Comparison of ENCODE assay signal across 10 mouse cellular contexts in the genomic region with DNA sequence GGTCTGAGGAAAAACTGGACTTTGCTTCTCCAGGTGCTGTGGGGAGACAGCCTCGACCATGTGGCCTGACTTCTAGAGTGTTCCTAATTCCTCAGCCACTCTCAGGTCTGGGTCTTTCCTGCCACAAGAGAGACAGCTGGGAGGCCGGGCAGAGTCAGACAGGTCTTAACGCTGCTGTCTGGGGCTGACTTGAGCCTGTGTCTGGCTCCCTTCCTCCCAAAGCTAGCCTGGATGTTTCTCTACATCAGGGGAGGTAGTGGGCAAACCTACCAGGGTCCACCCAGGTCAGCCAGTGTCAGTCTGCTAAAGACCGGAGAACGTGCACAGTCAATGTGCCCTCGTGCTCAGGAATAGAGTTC. TPM values are rescaled to one million over a fixed set of nuclear protein-coding genes. Genes with fewer than 3 reads are reported as not detected.
DNase-seq lines count a peak whose midpoint lies in the region; ATAC-seq and TF ChIP-seq lines count a peak whose summit lies in the region.
"Had no signal": no experiment of that assay in that cellular context is flagged by ENCODE, and none has a peak within 500 bp of the region (broad histone marks: within the 10 kb centered on the region; RNA-seq: fewer than 3 reads in every experiment).

No protein-coding gene starts in this region.

- ATAC-seq in forebrain, embryonic 16.5 days = no peak
- no peak for ATAC-seq in kidney, embryonic 14.5 days (ENCODE audit: low FRiP score, low TSS enrichment)

- no peaks in the 10 kb centered on the region for H3K27me3 ChIP-seq in forebrain, embryonic 10.5 days (ENCODE audit: poor library complexity, severe bottlenecking)
- H3K27me3 ChIP-seq in forebrain, embryonic 16.5 days (replicated peaks; ENCODE audit: control insufficient read depth, insufficient read depth, low read length) = no peaks in the 10 kb centered on the region
- H3K27me3 ChIP-seq in kidney, embryonic 14.5 days (ENCODE audit: control insufficient read depth, insufficient read depth, low read length) = no peaks in the 10 kb centered on the region
- no peaks in the 10 kb centered on the region for H3K27me3 ChIP-seq in myocyte (ENCODE audit: control insufficient read depth, insufficient read depth, insufficient read length)

- H3K79me2 ChIP-seq in myocyte (ENCODE audit: control insufficient read depth, insufficient read depth) = peaks cover 23% of the 10 kb centered on the region

- intact Hi-C loops in left cerebral cortex, postnatal 10 days (cut with DNase I) = no loop called here

- WGBS in forebrain, embryonic 10.5 days = 46% methylated on average over 6 of the region's 6 CpGs
- WGBS in forebrain, embryonic 16.5 days = 61% methylated on average over 6 of the region's 6 CpGs
- 58% methylated on average over 6 of the region's 6 CpGs for WGBS in kidney, embryonic 14.5 days

- TF ChIP-seq POLR2A in myocyte (IDR thresholded peaks at IDR 0.05; ENCODE audit: insufficient read length, low read depth) = no peak

- no peaks in the 10 kb centered on the region for H3K9me3 ChIP-seq in forebrain, embryonic 10.5 days
- H3K9me3 ChIP-seq in forebrain, embryonic 16.5 days (ENCODE audit: control insufficient read depth, low read length) = no peaks in the 10 kb centered on the region
- no peaks in the 10 kb centered on the region for H3K9me3 ChIP-seq in kidney, embryonic 14.5 days (ENCODE audit: control insufficient read depth, low read length)

- peaks cover 66% of the 10 kb centered on the region for H3K36me3 ChIP-seq in forebrain, embryonic 10.5 days (replicated peaks)
- H3K36me3 ChIP-seq in forebrain, embryonic 16.5 days (ENCODE audit: control insufficient read depth, insufficient read depth) = no peaks in the 10 kb centered on the region
- no peaks in the 10 kb centered on the region; the same call in 1 of the 2 replicates for H3K36me3 ChIP-seq in kidney, embryonic 14.5 days (ENCODE audit: control insufficient read depth, insufficient read depth, low read length)
- H3K36me3 ChIP-seq in myocyte (ENCODE audit: control insufficient read depth, insufficient read depth) = no peaks in the 10 kb centered on the region

- no peak overlapping the region for H3ac ChIP-seq in myocyte (ENCODE audit: control insufficient read depth, insufficient read length)

- peak overlapping the region; percentile 25; the same call in 1 of the 2 replicates for H3K4me3 ChIP-seq in forebrain, embryonic 10.5 days
- no peak overlapping the region for H3K4me3 ChIP-seq in forebrain, embryonic 16.5 days (replicated peaks; ENCODE audit: low read length)
- H3K4me3 ChIP-seq in kidney, embryonic 14.5 days (ENCODE audit: low read length) = no peak overlapping the region
- no peak overlapping the region for H3K4me3 ChIP-seq in myocyte

- DNase-seq in forebrain, embryonic 10.5 days (ENCODE audit: extremely low spot score, low spot score) = no peak
- no peak for DNase-seq in kidney, postnatal 4 days
- DNase-seq in retina, postnatal 1 day = peak; percentile 22
- DNase-seq in retina, embryonic 14.5 days (ENCODE audit: low spot score) = no peak
- DNase-seq in left cerebral cortex, postnatal 10 days (ENCODE audit: extremely low spot score in 1 of 2, low spot score in 2 of 2) = no peak
- DNase-seq: adrenal gland, postnatal 36 days; cerebellum, adult 2 months had no signal

- H3K27ac ChIP-seq in forebrain, embryonic 10.5 days = peak overlapping the region; percentile 75
- no peak overlapping the region for H3K27ac ChIP-seq in forebrain, embryonic 16.5 days (ENCODE audit: low read length)
- peak overlapping the region; percentile 30; the same call in 1 of the 2 replicates for H3K27ac ChIP-seq in kidney, embryonic 14.5 days (ENCODE audit: low read depth, low read length)

- H3K4me2 ChIP-seq in forebrain, embryonic 16.5 days (ENCODE audit: low read length) = no peak overlapping the region
- no peak overlapping the region for H3K4me2 ChIP-seq in kidney, embryonic 14.5 days (replicated peaks; ENCODE audit: low read depth, low read length)
- H3K4me2 ChIP-seq in myocyte (ENCODE audit: low read depth) = peak overlapping the region; percentile 83

- peaks cover 99% of the 10 kb centered on the region for H3K4me1 ChIP-seq in forebrain, embryonic 10.5 days
- peaks cover 58% of the 10 kb centered on the region for H3K4me1 ChIP-seq in forebrain, embryonic 16.5 days (replicated peaks; ENCODE audit: control insufficient read depth, insufficient read depth, low read length)
- peaks cover 78% of the 10 kb centered on the region for H3K4me1 ChIP-seq in kidney, embryonic 14.5 days (ENCODE audit: control insufficient read depth, insufficient read depth, low read length)

- no peak overlapping the region for H3K9ac ChIP-seq in forebrain, embryonic 16.5 days (replicated peaks; ENCODE audit: low read depth, low read length)
- H3K9ac ChIP-seq in kidney, embryonic 14.5 days (ENCODE audit: low read depth, low read length) = no peak overlapping the region

TF ChIP-seq in myocyte, 11 proteins besides CTCF, POLR2A, EP300 and RAD21:
- no peak for TF ChIP-seq POLR2AphosphoS2 (IDR thresholded peaks at IDR 0.05; ENCODE audit: insufficient read length, low read depth)
- TF ChIP-seq REST (IDR thresholded peaks at IDR 0.05; ENCODE audit: insufficient read depth, insufficient read length) = no peak
- TF ChIP-seq MAX (IDR thresholded peaks at IDR 0.05; ENCODE audit: low read depth) = no peak
- peak in 1 of 3 experiments; percentile 50 for TF ChIP-seq MYOD1 (IDR thresholded peaks at IDR 0.05; ENCODE audit: control insufficient read depth in 1 of 3, insufficient read length in 2 of 3, low read depth in 2 of 3)
- TF ChIP-seq E2F4 (IDR thresholded peaks at IDR 0.05; ENCODE audit: insufficient read depth) = no peak
- peak in 1 of 3 experiments; percentile 58 for TF ChIP-seq MYOG (IDR thresholded peaks at IDR 0.05; ENCODE audit: control insufficient read depth in 1 of 3, insufficient read depth in 1 of 3, insufficient read length in 2 of 3, low read depth in 2 of 3)
- TF ChIP-seq USF1 (IDR thresholded peaks at IDR 0.05; ENCODE audit: low read depth) = no peak
- no peak for TF ChIP-seq CEBPB (IDR thresholded peaks at IDR 0.05; ENCODE audit: insufficient read depth, poor library complexity, severe bottlenecking)
- TF ChIP-seq TCF12 (IDR thresholded peaks at IDR 0.05; ENCODE audit: insufficient read depth, poor library complexity, severe bottlenecking) = no peak
- no peak for TF ChIP-seq TCF3 (IDR thresholded peaks at IDR 0.05; ENCODE audit: insufficient read length, low read depth)
- TF ChIP-seq SRF (IDR thresholded peaks at IDR 0.05; ENCODE audit: control insufficient read depth, insufficient read length, low read depth) = no peak
TF ChIP-seq in myocyte: peak in this region for 2.

RNA-seq across cellular contexts. Expression of a gene that starts 19.2 kb away (rescaled TPM):
- 13.7 and 16.1 TPM in 2 replicates for polyA plus RNA-seq in forebrain, embryonic 10.5 days (2016; fragmentation: Nextera tagmentation; extraction: Ambion mirVana)
- polyA plus RNA-seq in forebrain, embryonic 16.5 days (2015; fragmentation: Nextera tagmentation; extraction: Ambion mirVana) = 14.5 and 14.8 TPM in 2 replicates
- 20.3 and 27.2 TPM in 2 replicates for polyA plus RNA-seq in kidney, embryonic 14.5 days (2014; fragmentation: Nextera tagmentation; extraction: Ambion mirVana)
- 6.3 TPM for polyA plus RNA-seq in myocyte (2012; fragmentation: generic; extraction: Trizol)
- total RNA-seq in left cerebral cortex, postnatal 10 days (2021) = 10 to 100 TPM; 19.7 to 20.6 TPM
